Comparison of ENCODE assay signal across 8 mouse cellular contexts in the genomic region with DNA sequence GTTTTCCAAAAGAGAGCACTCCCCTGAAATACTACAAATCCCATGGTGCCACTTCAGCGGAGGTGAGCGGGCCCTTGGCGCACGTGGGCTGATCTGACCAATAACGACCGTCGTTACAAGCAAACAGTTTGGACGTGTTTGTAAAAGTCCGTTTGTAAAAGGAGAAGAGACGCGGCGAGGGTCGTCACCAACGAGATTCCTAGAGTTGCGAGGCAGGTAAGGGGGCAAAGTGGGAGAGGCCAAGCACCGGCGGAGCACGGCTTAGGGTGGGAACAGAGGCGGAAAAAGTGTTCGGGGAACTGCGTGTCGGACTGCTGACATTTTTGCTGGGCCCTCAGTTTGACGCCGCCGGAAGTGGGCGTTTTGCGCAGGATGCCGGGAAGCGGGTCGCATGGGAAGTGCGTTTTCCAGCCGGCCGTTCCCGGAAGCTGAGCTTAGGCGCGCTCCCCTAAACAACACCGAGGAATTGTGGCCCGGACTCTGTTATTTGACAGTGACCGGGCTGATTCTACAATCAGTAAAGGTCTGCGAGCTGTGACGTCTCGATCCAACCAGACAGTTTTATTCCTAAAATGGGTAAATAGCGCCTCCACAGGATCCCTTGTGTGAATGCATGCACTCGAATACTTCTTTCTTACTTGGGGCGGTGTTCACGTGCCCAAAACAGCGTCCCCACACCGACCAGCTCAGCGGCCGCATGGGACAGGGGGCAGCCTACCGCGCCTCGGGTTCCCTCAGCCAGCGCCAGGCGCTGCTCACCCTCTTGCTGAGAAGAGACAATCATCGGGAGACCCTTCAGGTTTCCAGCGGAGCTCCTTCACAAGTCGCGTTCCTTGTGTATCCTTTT. TPM values are rescaled to one million over a fixed set of nuclear protein-coding genes. Genes with fewer than 3 reads are reported as not detected.
DNase-seq lines count a peak whose midpoint lies in the region; ATAC-seq and TF ChIP-seq lines count a peak whose summit lies in the region.

A gene (plus strand): TSS at position 103 of the 847 bp plus-strand sequence.

- H3K4me1 ChIP-seq in hindbrain, postnatal 0 days (ENCODE audit: insufficient read depth, low read length): peaks cover 7% of the 10 kb centered on the region; the same call in 1 of the 2 replicates

- no peaks in the 10 kb centered on the region for H3K9me3 ChIP-seq in hindbrain, postnatal 0 days (ENCODE audit: low read length)

- H3K4me2 ChIP-seq in hindbrain, postnatal 0 days (ENCODE audit: low read depth, low read length): peak within 1 kb of the TSS; percentile 88

- intact Hi-C loops in gastrocnemius, adult 2 months (cut with DNase I): loop anchor here (5.0 kb wide), 1 partner anchor 234 kb away; no protein-coding TSS in a partner anchor
- intact Hi-C loops in left cerebral cortex, adult 2 months (cut with DNase I): loop anchor here (1.0 to 5.0 kb wide), 2 partner anchors 88 to 234 kb away; a partner anchor contains a TSS

- peak; percentile 86 for ATAC-seq in common myeloid progenitor, adult 5-6 weeks (replicated peaks; ENCODE audit: low read depth, poor library complexity, severe bottlenecking)
- peak; percentile 97 for ATAC-seq in hindbrain, postnatal 0 days
- peak; percentile 89 for ATAC-seq in megakaryocyte, adult 5-6 weeks (ENCODE audit: poor library complexity, severe bottlenecking)

- H3K27ac ChIP-seq in gastrocnemius, adult 2 months: peak within 1 kb of the TSS; percentile 100
- H3K27ac ChIP-seq in hindbrain, postnatal 0 days: peak within 1 kb of the TSS; percentile 90
- peak within 1 kb of the TSS; percentile 98 for H3K27ac ChIP-seq in left cerebral cortex, adult 2 months

- under 1% methylated on average over 59 of the region's 59 CpGs for WGBS in hindbrain, postnatal 0 days

- H3K9ac ChIP-seq in hindbrain, postnatal 0 days (replicated peaks; ENCODE audit: low read length): peak within 1 kb of the TSS; percentile 79

- H3K4me3 ChIP-seq in gastrocnemius, adult 2 months: peak within 1 kb of the TSS; percentile 84
- peak within 1 kb of the TSS; percentile 74 for H3K4me3 ChIP-seq in hindbrain, postnatal 0 days (ENCODE audit: low read length)
- peak within 1 kb of the TSS; percentile 65 for H3K4me3 ChIP-seq in left cerebral cortex, adult 2 months

- peak; percentile 98 for DNase-seq in ZHBTc4 (ENCODE audit: low read depth, low spot score)
- DNase-seq in gastrocnemius, adult 2 months: peak; percentile 96
- DNase-seq in hindbrain, postnatal 0 days (ENCODE audit: low spot score): peak; percentile 97
- peak; percentile 95 to 98 for DNase-seq in left cerebral cortex, adult 2 months (ENCODE audit: extremely low spot score in 1 of 2, low spot score in 2 of 2)
- peak; percentile 96 to 98 for DNase-seq in right cerebral cortex, adult 2 months (ENCODE audit: low spot score in 2 of 2)
- peak; percentile 94 for DNase-seq in urinary bladder, postnatal 14 days (ENCODE audit: low spot score)

- TF ChIP-seq CTCF in gastrocnemius, adult 2 months (IDR thresholded peaks at IDR 0.05): peak; percentile 66
- peak; percentile 70 for TF ChIP-seq CTCF in hindbrain, postnatal 0 days (IDR thresholded peaks at IDR 0.05; ENCODE audit: low read depth)
- peak; percentile 65 for TF ChIP-seq CTCF in left cerebral cortex, adult 2 months (IDR thresholded peaks at IDR 0.05)

- peaks cover 16% of the 10 kb centered on the region for H3K36me3 ChIP-seq in hindbrain, postnatal 0 days (ENCODE audit: insufficient read depth, low read length)

- no peaks in the 10 kb centered on the region for H3K27me3 ChIP-seq in hindbrain, postnatal 0 days (ENCODE audit: insufficient read depth, low read length)

RNA-seq across cellular contexts. Expression of the gene that starts here (rescaled TPM):
- total RNA-seq in common myeloid progenitor, adult 5-6 weeks (2017): 37.6 and 42.6 TPM in 2 replicates
- 1 to 10 TPM; 7.5 to 8.0 TPM for total RNA-seq in gastrocnemius, adult 2 months (2021)
- total RNA-seq in hindbrain, postnatal 0 days (2014; rRNA removed): 14.4 and 17.6 TPM in 2 replicates
- polyA plus RNA-seq in hindbrain, postnatal 0 days (2015; fragmentation: Nextera tagmentation; extraction: Ambion mirVana): 15.9 and 19.6 TPM in 2 replicates
- 10 to 100 TPM; 19.3 to 24.7 TPM for total RNA-seq in left cerebral cortex, adult 2 months (2021)
- 24.8 and 34.1 TPM in 2 replicates for total RNA-seq in megakaryocyte, adult 5-6 weeks (2015)
- total RNA-seq in megakaryocyte, adult 5-6 weeks (2017): 23.5 and 33.1 TPM in 2 replicates

Comparison
In these comparisons a context has a peak if more than half of its experiments do, and no peak if none do; other contexts are left out.
1. Peak in every context shown above with its lines: DNase-seq, ATAC-seq, H3K4me3 ChIP-seq and H3K27ac ChIP-seq.